Mouse (Mus musculus) liver, embryonic 11.5 days (tissue): ENCODE measurements around the gene Slc16a11. TPM values are rescaled to one million over a fixed set of nuclear protein-coding genes. Genes with fewer than 3 reads are reported as not detected.

ENCODE experiments used
- ATAC-seq: fragments of 200-750 bp; cut with Nextera tagmentation; replicated peaks from 2 replicates; pipeline ENCODE4 v1.8.0; 2017; ENCODE audit warnings: moderate number of reproducible peaks, mild to moderate bottlenecking, moderate TSS enrichment, moderate library complexity; ENCODE audit not compliant: low FRiP score
- DNase-seq: peaks from one replicate; pipeline ENCODE4 v3.0.0-alpha.2; 2017; ENCODE audit warnings: low spot score
- H3K27ac ChIP-seq: fragments of 300-500 bp; sonication (generic); 2 replicates; pipeline ENCODE4 v1.5.1; 2014; ENCODE audit warnings: mild to moderate bottlenecking, low read depth, low read length, control low read depth
- H3K27me3 ChIP-seq: fragments of 300-500 bp; sonication (generic); replicated peaks from 2 replicates; pipeline ENCODE4 v1.6.1; 2014; ENCODE audit warnings: low read length, mixed read lengths; ENCODE audit not compliant: control insufficient read depth, insufficient read depth
- H3K36me3 ChIP-seq: fragments of 300-500 bp; sonication (generic); 2 replicates; pipeline ENCODE4 v1.6.1; 2014; ENCODE audit warnings: mild to moderate bottlenecking, low read length, moderate library complexity, mixed read lengths; ENCODE audit not compliant: control insufficient read depth, insufficient read depth
- H3K4me1 ChIP-seq: fragments of 300-500 bp; sonication (generic); replicated peaks from 2 replicates; pipeline ENCODE4 v1.6.1; 2014; ENCODE audit warnings: low read length, mixed read lengths; ENCODE audit not compliant: control insufficient read depth, insufficient read depth
- H3K4me2 ChIP-seq: fragments of 300-500 bp; sonication (generic); 2 replicates; pipeline ENCODE4 v1.6.1; 2014; ENCODE audit warnings: mild to moderate bottlenecking, control low read depth, moderate library complexity
- H3K4me3 ChIP-seq: fragments of 300-500 bp; sonication (generic); 2 replicates; pipeline ENCODE4 v1.5.1; 2014; ENCODE audit warnings: low read depth, low read length, control low read depth
- H3K9ac ChIP-seq: fragments of 300-500 bp; sonication (generic); 2 replicates; pipeline ENCODE4 v1.6.1; 2014; ENCODE audit warnings: low read depth, low read length, control low read depth
- H3K9me3 ChIP-seq: fragments of 300-500 bp; sonication (generic); 2 replicates; pipeline ENCODE4 v1.6.1; 2016; ENCODE audit warnings: low read length, inconsistent platforms, mixed read lengths; ENCODE audit not compliant: control insufficient read depth
- WGBS: fragments of 180-500 bp; shearing (Covaris S2); extraction: QIAGEN DNeasy Blood & Tissue Kit; methylation state at CpG from one replicate; pipeline ENCODE4 v1.1.7; 2014; 5-methylcytosine and 5-hydroxymethylcytosine counted together
- polyA plus RNA-seq: library from polyadenylated mRNA; unstranded; fragments of >200 nt; fragmentation: Nextera tagmentation; extraction: Ambion mirVana; gene quantifications from 2 replicates; pipeline ENCODE4 v1.2.1, GENCODE M21; 2014

Slc16a11 gene
- polyA plus RNA-seq, 1 experiment from 2014 or later: 0.75 TPM

GRCm38 (mm10) chr11:70218741-70219470 is 6.4 kb downstream of the Slc16a11 start:
- H3K4me3 ChIP-seq: peak overlapping the region; percentile 4; the same call in 1 of the 2 replicates

GRCm38 (mm10) chr11:70219873-70220272 is 7.3 kb downstream of the Slc16a11 start:
- Histone ChIP-seq H3K4me2 (peak overlapping the region; percentile 98), H3K4me3 (peak overlapping the region; percentile 68), H3K4me1 (peaks cover 23% of the 10 kb centered on the region), H3K27me3 (peaks cover 16% of the 10 kb centered on the region), H3K36me3 (no peaks in the 10 kb centered on the region), H3K9me3 (no peaks in the 10 kb centered on the region), H3K9ac (peak overlapping the region; percentile 82), H3K27ac (peak overlapping the region; percentile 96)
- no peak for ATAC-seq
- DNase-seq: no peak
- WGBS: 60% methylated on average over 7 of the region's 7 CpGs

More at GRCm38 (mm10) chr11:70218741-70219470, 6.4 kb downstream of the Slc16a11 start:
- peaks cover 26% of the 10 kb centered on the region for H3K27me3 ChIP-seq
- ATAC-seq (no peak), DNase-seq (no peak)
- H3K27ac ChIP-seq: peak overlapping the region; percentile 8; the same call in 1 of the 2 replicates
- peaks cover 28% of the 10 kb centered on the region for H3K4me1 ChIP-seq
- H3K9me3 ChIP-seq: no peaks in the 10 kb centered on the region
- peak overlapping the region; percentile 98 for H3K4me2 ChIP-seq
- H3K36me3 ChIP-seq: no peaks in the 10 kb centered on the region
- H3K9ac ChIP-seq: 0 out of 2 replicates have a peak overlapping the region, but pooled peaks have one; percentile 18
- WGBS: 85% methylated on average over 15 of the region's 15 CpGs

GRCm38 (mm10) chr11:70220323-70220722 is 7.8 kb downstream of the Slc16a11 start:
- 2% methylated on average over 24 of the region's 24 CpGs for WGBS
- no peaks in the 10 kb centered on the region for H3K36me3 ChIP-seq
- no peak for DNase-seq
- peak overlapping the region; percentile 68 for H3K4me3 ChIP-seq
- H3K9me3 ChIP-seq: no peaks in the 10 kb centered on the region
- ATAC-seq: no peak
- peak overlapping the region; percentile 96 for H3K27ac ChIP-seq
- peak overlapping the region; percentile 98 for H3K4me2 ChIP-seq
- H3K9ac ChIP-seq: peak overlapping the region; percentile 82
- H3K4me1 ChIP-seq: peaks cover 21% of the 10 kb centered on the region
- peaks cover 15% of the 10 kb centered on the region for H3K27me3 ChIP-seq

GRCm38 (mm10) chr11:70220731-70221602 is 8.4 kb downstream of the Slc16a11 start, which contains the start of gene Slc16a13:
TSS of gene Slc16a13 (minus strand) at chr11:70221064.
- no peaks in the 10 kb centered on the region for H3K36me3 ChIP-seq
- H3K4me1 ChIP-seq: peaks cover 21% of the 10 kb centered on the region
- peak within 1 kb of the TSS; percentile 98 for H3K4me2 ChIP-seq
- peak; percentile 94 for DNase-seq
- ATAC-seq: peak; percentile 90
- under 1% methylated on average over 28 of the region's 28 CpGs for WGBS
- H3K9me3 ChIP-seq: no peaks in the 10 kb centered on the region
- H3K27me3 ChIP-seq: peaks cover 8% of the 10 kb centered on the region
- peak within 1 kb of the TSS; percentile 96 for H3K27ac ChIP-seq
- peak within 1 kb of the TSS; percentile 82 for H3K9ac ChIP-seq
- peak within 1 kb of the TSS; percentile 68 for H3K4me3 ChIP-seq

GRCm38 (mm10) chr11:70221603-70222500 is 9.3 kb downstream of the Slc16a11 start:
- H3K4me1 ChIP-seq: peaks cover 25% of the 10 kb centered on the region
- WGBS: 8% methylated on average over 14 of the region's 14 CpGs
- H3K9me3 ChIP-seq: no peaks in the 10 kb centered on the region
- peak overlapping the region; percentile 61 for H3K9ac ChIP-seq
- H3K4me3 ChIP-seq: peak overlapping the region; percentile 68
- ATAC-seq (peak; percentile 90), DNase-seq (peak; percentile 61)
- H3K27ac ChIP-seq: peak overlapping the region; percentile 96
- peak overlapping the region; percentile 98 for H3K4me2 ChIP-seq
- H3K27me3 ChIP-seq: peaks cover 9% of the 10 kb centered on the region; the same call in 1 of the 2 replicates
- H3K36me3 ChIP-seq: no peaks in the 10 kb centered on the region

- Histone ChIP-seq H3K4me1 (peaks cover 36% of the 10 kb centered on the region), H3K9ac (no peak overlapping the region), H3K9me3 (no peaks in the 10 kb centered on the region), H3K27me3 (peaks cover 28% of the 10 kb centered on the region), H3K4me2 (peak overlapping the region; percentile 14), H3K36me3 (no peaks in the 10 kb centered on the region), H3K4me3 (no peak overlapping the region), H3K27ac (0 out of 2 replicates have a peak overlapping the region, but pooled peaks have one; percentile 8)
- whole genome bisulfite sequencing: 53% methylated on average over 9 of the region's 9 CpGs
- DNase-seq (no peak), ATAC-seq (no peak)
Observed at GRCm38 (mm10) chr11:70223724-70224123, 11.2 kb downstream of the Slc16a11 start.

- H3K27ac ChIP-seq: no peak overlapping the region
- peak overlapping the region; percentile 20 for H3K4me3 ChIP-seq
- no peak for DNase-seq
- H3K27me3 ChIP-seq: peaks cover 44% of the 10 kb centered on the region
- H3K36me3 ChIP-seq: no peaks in the 10 kb centered on the region
- ATAC-seq: no peak
- no peaks in the 10 kb centered on the region for H3K9me3 ChIP-seq
- peaks cover 45% of the 10 kb centered on the region for H3K4me1 ChIP-seq
- H3K9ac ChIP-seq: no peak overlapping the region
- H3K4me2 ChIP-seq: peak overlapping the region; percentile 66
- 30% methylated on average over 27 of the region's 27 CpGs for WGBS
Observed at GRCm38 (mm10) chr11:70225798-70226601, 13.4 kb downstream of the Slc16a11 start.
